Mouse (Mus musculus) kidney, adult 2 months (tissue): Measurements from ENCODE around the gene Gm21973. TPM values are rescaled to one million over a fixed set of nuclear protein-coding genes. Genes with fewer than 3 reads are reported as not detected.

Experiments
- DNase-seq: peaks from one replicate; pipeline ENCODE4 v3.0.0; 2021
- H3K27ac ChIP-seq: fragments of 200-500 bp; 2 replicates; pipeline ENCODE4 v1.5.1; 2012; ENCODE audit warnings: low read depth, low read length, control low read depth, inconsistent platforms; ENCODE audit not compliant: insufficient read depth
- H3K27me3 ChIP-seq: fragments of 200-500 bp; replicated peaks from 2 replicates; pipeline ENCODE4 v1.6.1; 2012; ENCODE audit warnings: mild to moderate bottlenecking, moderate library complexity, low read length, inconsistent platforms; ENCODE audit not compliant: control insufficient read depth, insufficient read depth
- H3K36me3 ChIP-seq: fragments of 200-500 bp; 2 replicates; pipeline ENCODE4 v1.6.1; 2012; ENCODE audit warnings: mild to moderate bottlenecking, moderate library complexity, low read length, inconsistent platforms; ENCODE audit not compliant: control insufficient read depth, insufficient read depth
- H3K4me1 ChIP-seq: fragments of 200-500 bp; 2 replicates; pipeline ENCODE4 v1.6.1; 2011; ENCODE audit warnings: low read length; ENCODE audit not compliant: control insufficient read depth, insufficient read depth
- H3K4me3 ChIP-seq: fragments of 200-500 bp; 2 replicates; pipeline ENCODE4 v1.5.1; 2011; ENCODE audit warnings: mild to moderate bottlenecking, low read depth, low read length, control low read depth; ENCODE audit not compliant: insufficient read depth
- CTCF ChIP-seq: fragments of 200-500 bp; conservative IDR thresholded peaks from 2 replicates; pipeline ENCODE4 v1.5.1; 2011; ENCODE audit warnings: low read depth, mild to moderate bottlenecking, control low read depth, low read length, moderate library complexity, mixed read lengths; ENCODE audit not compliant: insufficient read depth, insufficient read length
- POLR2A ChIP-seq: fragments of 200-500 bp; IDR thresholded peaks from one replicate; pipeline ENCODE4 v1.6.1; 2011; ENCODE audit warnings: low read depth, low read length, control low read depth
- WGBS: fragments of 180-500 bp; shearing (Covaris S2); methylation state at CpG from one replicate; pipeline ENCODE4 v1.1.7; 2018; 5-methylcytosine and 5-hydroxymethylcytosine counted together
- polyA plus RNA-seq: library from polyadenylated mRNA; depleted of rRNA; stranded (reverse); fragments of >200 nt; gene quantifications from 2 replicates; pipeline ENCODE4 v1.2.3, GENCODE M21; 2012

Gene Gm21973
- polyA plus RNA-seq, 1 experiment, result not detected

- no peaks in the 10 kb centered on the region for H3K36me3 ChIP-seq
- 83% methylated on average over 1 of the region's 1 CpGs for WGBS
- no peak overlapping the region for H3K27ac ChIP-seq
- DNase-seq, result no peak
- TF ChIP-seq CTCF, result no peak
- no peaks in the 10 kb centered on the region for H3K27me3 ChIP-seq
- no peaks in the 10 kb centered on the region for H3K4me1 ChIP-seq
- no peak overlapping the region for H3K4me3 ChIP-seq
These were observed 18.7 kb upstream of the Gm21973 start for GRCm38 (mm10) chr15:10306461-10306860.

GRCm38 (mm10) chr15:10311826-10312225 is 13.4 kb upstream of the Gm21973 start:
- Histone ChIP-seq H3K27ac (no peak overlapping the region), H3K4me1 (peaks cover 3% of the 10 kb centered on the region; the same call in 1 of the 2 replicates), H3K36me3 (no peaks in the 10 kb centered on the region), H3K27me3 (no peaks in the 10 kb centered on the region), H3K4me3 (no peak overlapping the region)
- 34% methylated on average over 5 of the region's 5 CpGs for WGBS
- no peak for TF ChIP-seq CTCF
- no peak for TF ChIP-seq POLR2A
- no peak for DNase-seq

DNA sequence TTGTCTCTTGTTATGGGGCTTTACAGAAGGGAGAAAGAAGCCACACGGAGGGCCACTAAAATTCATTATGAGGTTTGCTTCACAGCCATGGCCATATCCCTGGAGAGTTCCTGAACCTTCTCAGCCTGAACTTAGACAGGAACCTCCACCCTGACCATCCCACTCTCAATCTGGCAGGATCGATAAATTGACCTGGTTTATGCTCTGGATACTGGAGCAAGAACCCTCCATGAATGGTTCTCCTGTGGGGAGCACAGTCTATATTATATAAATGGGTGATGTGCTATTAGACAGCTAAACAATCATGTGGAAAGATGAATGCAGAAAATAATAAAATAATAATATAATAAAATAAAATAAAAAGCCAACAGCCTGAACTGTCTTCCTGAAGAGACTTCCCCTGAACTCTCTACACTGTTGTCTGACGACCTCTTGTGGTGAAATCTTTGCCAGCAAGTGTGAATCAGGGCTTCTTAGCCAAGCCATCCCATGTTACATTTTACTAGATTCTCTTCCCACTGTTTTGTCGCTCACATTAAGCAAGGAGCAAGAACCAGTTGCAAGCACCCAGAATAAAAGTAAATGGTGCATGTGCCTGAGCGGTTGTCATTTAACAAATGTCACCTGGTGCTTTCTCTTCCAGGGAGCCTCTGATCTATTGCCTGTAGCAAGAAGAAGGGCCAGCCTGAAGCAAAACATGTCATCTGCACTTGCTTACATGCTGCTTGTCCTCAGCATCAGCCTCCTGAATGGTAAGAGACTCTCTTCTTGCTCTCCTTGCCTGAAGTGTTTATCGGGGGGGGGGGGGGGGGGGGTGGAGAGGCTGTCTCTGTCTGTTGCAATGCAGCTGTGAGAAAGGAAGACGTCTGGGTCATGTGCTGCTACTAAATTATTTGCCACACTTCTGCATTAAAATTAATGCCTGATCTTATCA is 11.4 kb upstream of the Gm21973 start:
- Histone ChIP-seq H3K27ac (no peak overlapping the region), H3K27me3 (no peaks in the 10 kb centered on the region), H3K4me3 (no peak overlapping the region), H3K36me3 (no peaks in the 10 kb centered on the region), H3K4me1 (peaks cover 3% of the 10 kb centered on the region; the same call in 1 of the 2 replicates)
- 29% methylated on average over 7 of the region's 7 CpGs for WGBS
- TF ChIP-seq CTCF (peak; percentile 45), POLR2A (no peak)
- peak; percentile 70 for DNase-seq

DNA sequence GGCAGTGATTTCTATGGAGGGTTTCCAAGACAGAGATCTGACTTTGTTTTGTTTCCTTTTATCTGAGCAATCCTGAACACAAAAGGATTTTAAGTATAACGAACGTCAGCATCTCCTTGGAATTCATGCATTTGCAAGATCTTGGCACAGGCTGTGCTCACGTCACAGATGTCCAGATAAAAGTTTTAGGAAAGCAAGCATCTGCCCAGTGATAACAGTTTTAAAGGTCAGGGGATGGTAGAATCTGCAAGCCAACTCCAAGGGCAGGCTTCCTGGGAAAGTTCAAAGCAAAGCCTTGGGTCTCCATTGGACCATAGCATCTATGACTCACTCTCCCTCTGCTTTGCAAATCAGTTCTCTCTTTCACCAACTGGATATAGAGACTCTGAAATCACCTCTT is 5.4 kb downstream of the Gm21973 start:
- 68% methylated on average over 3 of the region's 3 CpGs for WGBS
- DNase-seq, result no peak
- Histone ChIP-seq H3K4me3 (no peak overlapping the region), H3K27ac (no peak overlapping the region), H3K27me3 (no peaks in the 10 kb centered on the region), H3K36me3 (no peaks in the 10 kb centered on the region), H3K4me1 (peaks cover 2% of the 10 kb centered on the region; the same call in 1 of the 2 replicates)
- TF ChIP-seq POLR2A, result no peak
- TF ChIP-seq CTCF, result no peak

DNA sequence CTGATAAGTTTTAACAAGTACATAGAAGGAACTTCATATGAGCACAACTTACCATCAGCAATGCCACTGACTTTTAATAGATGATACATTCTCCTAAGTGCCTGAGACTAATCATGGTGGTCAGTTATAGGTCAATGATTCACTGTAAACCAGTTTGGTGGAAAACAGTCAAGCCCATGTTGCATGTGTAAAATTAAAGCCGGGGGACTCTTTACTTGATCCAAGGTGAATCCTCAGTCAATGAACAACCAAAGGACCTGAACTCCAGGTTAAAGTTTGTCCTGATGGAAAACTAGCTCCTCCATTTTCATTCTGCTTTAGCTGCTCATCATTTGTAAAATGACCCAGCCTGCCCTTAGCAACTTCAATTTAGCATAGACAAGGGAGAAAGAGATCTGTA is 7.4 kb downstream of the Gm21973 start:
- Histone ChIP-seq H3K4me3 (no peak overlapping the region), H3K36me3 (no peaks in the 10 kb centered on the region), H3K4me1 (peaks cover 2% of the 10 kb centered on the region; the same call in 1 of the 2 replicates), H3K27me3 (no peaks in the 10 kb centered on the region), H3K27ac (no peak overlapping the region)
- TF ChIP-seq POLR2A (no peak), CTCF (no peak)
- WGBS, result 57% methylated on average over 1 of the region's 1 CpGs
- DNase-seq, result peak; percentile 82

DNA sequence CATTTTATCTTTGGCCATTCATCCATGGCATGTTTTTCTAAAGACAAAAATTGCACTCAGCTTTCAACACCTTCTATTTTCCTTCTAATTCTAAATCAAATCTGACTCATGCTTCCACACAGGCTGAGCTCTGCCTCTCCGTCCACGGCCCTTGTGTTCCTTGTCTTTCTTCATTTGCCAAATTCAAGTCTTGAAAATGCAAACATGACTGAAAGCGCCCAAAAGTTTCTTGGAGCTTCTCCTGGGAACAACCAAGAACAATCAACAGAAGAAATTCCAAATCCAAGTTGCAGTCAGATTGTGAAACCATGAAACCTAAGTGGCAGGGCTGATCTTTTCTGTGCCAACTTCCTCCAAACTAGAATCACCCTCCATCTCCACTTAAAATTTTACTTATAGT is 13.4 kb downstream of the Gm21973 start:
- H3K27ac ChIP-seq, result no peak overlapping the region
- no peak for DNase-seq
- no peak overlapping the region for H3K4me3 ChIP-seq
- 78% methylated on average over 3 of the region's 3 CpGs for WGBS
- no peaks in the 10 kb centered on the region for H3K4me1 ChIP-seq
- TF ChIP-seq POLR2A (no peak), CTCF (no peak)
- H3K27me3 ChIP-seq, result no peaks in the 10 kb centered on the region
- no peaks in the 10 kb centered on the region for H3K36me3 ChIP-seq

DNA sequence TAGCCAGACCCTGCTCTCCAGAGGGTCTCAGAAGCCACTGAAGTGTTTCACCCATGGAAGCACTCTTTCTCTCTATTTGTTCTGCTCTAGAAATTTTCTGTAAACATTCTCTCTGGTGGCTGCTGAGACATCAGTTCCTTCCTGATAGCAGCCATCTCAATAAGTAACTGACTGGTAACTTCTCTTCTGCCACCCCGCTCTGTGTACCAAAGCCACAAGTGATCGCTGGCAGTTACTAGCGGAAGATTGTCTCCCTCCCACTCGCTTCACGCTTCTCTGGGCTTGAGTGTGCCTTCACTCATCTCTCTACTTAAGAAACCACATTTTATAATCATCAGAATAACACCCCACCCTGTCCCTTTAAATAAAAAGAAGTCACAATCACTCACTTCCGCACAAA is 21.9 kb downstream of the Gm21973 start:
- Histone ChIP-seq H3K36me3 (no peaks in the 10 kb centered on the region), H3K27ac (no peak overlapping the region), H3K27me3 (no peaks in the 10 kb centered on the region), H3K4me3 (no peak overlapping the region), H3K4me1 (peaks cover 11% of the 10 kb centered on the region; the same call in 1 of the 2 replicates)
- no peak for TF ChIP-seq CTCF
- TF ChIP-seq POLR2A, result no peak
- WGBS, result 42% methylated on average over 6 of the region's 6 CpGs
- peak; percentile 47 for DNase-seq
